Mouse (Mus musculus): ENCODE measurements around the gene Nhsl1.

DNA sequence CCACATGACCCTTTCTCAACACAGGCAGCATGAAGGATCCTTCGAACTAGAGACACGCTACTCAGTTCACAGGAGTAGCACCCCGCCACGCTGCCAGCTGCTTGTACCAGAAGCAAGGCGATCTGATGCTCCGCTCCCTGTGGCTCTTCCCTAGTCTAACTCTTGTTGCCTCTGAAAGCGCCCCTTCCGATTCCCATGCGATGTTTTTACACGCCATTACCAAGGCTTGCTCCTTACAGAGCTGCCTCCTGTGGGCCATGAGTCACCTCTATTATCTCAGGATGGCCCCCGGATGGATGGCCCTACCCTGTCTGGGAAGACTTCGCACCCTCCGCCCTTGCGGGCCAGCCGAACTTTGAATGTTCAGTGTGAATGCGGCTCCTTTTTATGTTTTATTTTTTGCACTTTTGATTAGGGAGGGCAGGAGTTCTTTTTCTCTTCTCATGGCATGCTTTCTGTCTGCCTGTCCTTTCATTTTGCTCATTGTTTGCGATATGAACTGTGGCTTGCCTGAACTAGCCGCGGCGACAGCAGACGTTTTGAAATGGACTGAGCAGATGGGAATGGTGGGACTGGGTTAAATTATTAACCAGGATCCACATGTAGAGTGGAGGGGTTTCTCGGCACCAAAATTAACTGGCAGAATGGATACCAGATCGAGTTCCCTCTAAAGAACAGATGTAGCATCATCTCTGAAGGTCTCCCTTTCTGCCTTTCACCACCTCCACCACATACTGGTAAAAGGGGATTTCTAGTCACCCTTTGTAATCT, 144.5 kb downstream of the Nhsl1 start:
- TF ChIP-seq CTCF (IDR thresholded peaks at IDR 0.05) (no peak), EP300 (IDR thresholded peaks at IDR 0.05) (no peak)
